Mouse (Mus musculus) right cerebral cortex, adult 2 months (tissue): ENCODE measurements at regions not wholly inside any gene's neighbourhood (a gene's known extent, or its start where the extent isn't known, plus 50 kb on each side); places are given as distances from the start of the nearest gene placed in this dataset.
"Not testable (repeated sequence)": the region's sequence is repeated elsewhere in the genome, so short reads cannot be mapped to it uniquely, and the experiment has no call there.

Experiments used
- DNase-seq, 2 experiments: peaks; one replicate each; pipeline ENCODE4 v3.0.0; 2021 to 2022; ENCODE audit warnings: low spot score in 2 of 2

GRCm38 (mm10) chr15:89730320-89730719 is 111.3 kb downstream of the Syt10 start:
- peak in 1 of 2 experiments; percentile 6 for DNase-seq

- no peak for DNase-seq
Measured at GRCm38 (mm10) chr15:89724356-89724755, 117.3 kb downstream of the Syt10 start.

- no peak for DNase-seq
Measured at GRCm38 (mm10) chr15:89697221-89697620, 105.5 kb upstream of the Rabl2 start.

- no peak for DNase-seq
Measured at GRCm38 (mm10) chr15:89676366-89676765, 84.6 kb upstream of the Rabl2 start.

- not testable (repeated sequence) for DNase-seq
Measured at GRCm38 (mm10) chr15:89656558-89656957, 64.8 kb upstream of the Rabl2 start.
